Mouse (Mus musculus) CH12.LX (cell line): Measurements from ENCODE around the gene Hist1h2bn.

Source experiments
- GABPA ChIP-seq: IDR thresholded peaks from 2 replicates; pipeline ENCODE4 v1.6.1; 2012; ENCODE audit warnings: low read depth, low read length, improper control_type of control experiment, inconsistent platforms; ENCODE audit not compliant: insufficient replicate concordance
- HCFC1 ChIP-seq: IDR thresholded peaks from 2 replicates; pipeline ENCODE4 v1.6.1; 2012; ENCODE audit warnings: low read depth, mild to moderate bottlenecking, inconsistent platforms, low read length, improper control_type of control experiment
- MYC ChIP-seq: IDR thresholded peaks from 2 replicates; pipeline ENCODE4 v1.6.1; 2011; ENCODE audit warnings: low read depth, mild to moderate bottlenecking, improper control_type of control experiment, low read length
- USF1 ChIP-seq: IDR thresholded peaks from 2 replicates; pipeline ENCODE4 v1.6.1; 2014; ENCODE audit warnings: low read depth, mild to moderate bottlenecking, inconsistent platforms, low read length, improper control_type of control experiment
- ZC3H11A ChIP-seq: IDR thresholded peaks from 2 replicates; pipeline ENCODE4 v1.6.1; 2012; ENCODE audit warnings: low read depth, mild to moderate bottlenecking, inconsistent platforms, low read length, improper control_type of control experiment
- ZMIZ1 ChIP-seq: IDR thresholded peaks from 2 replicates; pipeline ENCODE4 v1.6.1; 2012; ENCODE audit warnings: low read depth, mild to moderate bottlenecking, inconsistent platforms, low read length, improper control_type of control experiment
- ZNF384 ChIP-seq: IDR thresholded peaks from 2 replicates; pipeline ENCODE4 v1.6.1; 2012; ENCODE audit warnings: low read depth, low read length, improper control_type of control experiment, inconsistent platforms

DNA sequence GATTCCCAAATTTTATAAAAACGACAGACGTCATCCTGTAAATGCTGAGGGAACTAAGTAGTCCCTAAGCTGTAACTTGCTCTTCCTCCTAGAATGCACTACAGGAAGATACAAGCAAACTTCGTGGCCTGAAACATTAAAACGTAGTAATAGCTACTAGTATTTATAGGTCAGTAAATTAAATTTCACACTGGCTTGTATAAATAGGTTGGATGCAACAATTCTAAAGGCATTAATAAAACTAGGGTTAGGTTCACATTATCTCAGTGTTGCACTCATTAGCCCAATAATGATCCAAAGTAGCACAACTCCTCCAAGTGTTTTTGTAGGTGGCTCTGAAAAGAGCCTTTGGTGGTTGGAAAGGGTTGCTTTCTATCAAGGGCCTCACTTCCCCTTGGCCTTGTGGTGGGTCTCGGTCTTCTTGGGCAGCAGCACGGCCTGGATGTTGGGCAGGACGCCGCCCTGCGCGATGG, 836 bp upstream of the Hist1h2bn start:
- TF ChIP-seq ZNF384 (peak; percentile 46), HCFC1 (peak; percentile 35; the same call in 1 of the 2 replicates), GABPA (no peak), ZC3H11A (no peak), MYC (peak; percentile 63; the same call in 1 of the 2 replicates), ZMIZ1 (peak; percentile 98), USF1 (no peak)
